Mouse (Mus musculus): ENCODE results near the gene Enpep. TPM values are rescaled to one million over a fixed set of nuclear protein-coding genes. Genes with fewer than 3 reads are reported as not detected.

Enpep gene
- polyA plus RNA-seq, 1 experiment: 46.6 TPM

DNA sequence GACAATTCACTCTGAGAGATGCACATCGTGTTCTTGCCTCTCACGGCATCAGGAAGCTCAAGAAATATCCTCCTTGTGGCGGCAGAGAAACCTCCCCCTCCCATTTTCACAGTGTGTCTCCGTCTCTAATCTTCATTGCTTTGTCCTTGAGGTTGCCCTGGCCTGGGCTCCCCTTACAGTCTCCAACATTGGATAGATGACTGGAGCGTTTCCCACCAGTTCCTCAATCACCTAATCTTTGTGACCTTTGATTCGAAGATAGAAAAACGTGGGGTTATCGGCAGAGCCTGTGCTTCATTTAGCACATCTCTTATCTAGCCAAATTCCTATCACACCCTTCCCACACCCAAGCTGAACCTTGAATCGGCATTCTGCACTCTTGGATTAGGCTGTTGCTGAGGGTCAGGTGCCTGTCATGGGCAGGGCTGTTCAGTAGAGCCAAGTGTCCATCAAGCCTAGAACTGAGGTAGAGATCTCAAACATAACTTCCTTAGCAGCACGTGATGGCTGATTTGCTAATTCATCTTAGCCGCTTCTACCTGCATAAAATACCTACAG, 18.9 kb upstream of the Enpep start:
- Histone ChIP-seq H3K4me3 (replicated peaks; ENCODE audit: extremely low read depth, low read depth, low read length) (no peak overlapping the region), H3K4me1 (ENCODE audit: control insufficient read depth, insufficient read depth, low read length) (no peaks in the 10 kb centered on the region; the same call in 1 of the 2 replicates)
- DNase-seq: no peak
- 65% methylated on average over 11 of the region's 11 CpGs for WGBS
- TF ChIP-seq POLR2A (IDR thresholded peaks at IDR 0.05; ENCODE audit: borderline replicate concordance, extremely low read depth, low read depth, low read length): no peak

- DNase-seq: no peak
- H3K4me1 ChIP-seq (ENCODE audit: control insufficient read depth, insufficient read depth, low read length): no peaks in the 10 kb centered on the region
- TF ChIP-seq CTCF (IDR thresholded peaks at IDR 0.05; ENCODE audit: insufficient read depth, low read length) (no peak), POLR2A (IDR thresholded peaks at IDR 0.05; ENCODE audit: borderline replicate concordance, extremely low read depth, low read depth, low read length) (no peak)
These were observed 14.8 kb upstream of the Enpep start for GRCm38 (mm10) chr3:129347277-129347676.

DNA sequence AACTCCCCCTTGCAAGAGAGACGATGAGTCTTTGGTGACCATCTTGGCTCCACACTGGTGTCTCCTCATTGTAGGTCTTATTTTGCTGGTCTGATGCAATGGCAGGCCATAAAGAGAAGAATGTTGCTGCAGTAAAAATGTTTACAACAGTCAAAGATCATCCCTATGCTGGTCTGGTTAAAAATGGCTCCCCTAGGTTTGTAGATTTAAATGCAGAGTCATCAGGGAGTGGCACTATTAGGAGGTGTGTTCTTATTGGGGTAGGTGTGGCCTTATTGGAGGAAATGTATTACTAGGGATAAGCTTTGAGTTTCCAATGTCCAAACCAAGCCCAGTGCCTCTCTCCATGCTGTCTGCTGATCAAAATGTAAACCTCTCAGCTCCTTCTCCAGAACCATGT, 10.2 kb upstream of the Enpep start:
- Histone ChIP-seq H3K4me1 (ENCODE audit: control insufficient read depth, insufficient read depth, low read length) (peaks cover 3% of the 10 kb centered on the region; the same call in 1 of the 2 replicates), H3K4me3 (replicated peaks; ENCODE audit: extremely low read depth, low read depth, low read length) (no peak overlapping the region)
- WGBS: 95% methylated on average over 1 of the region's 1 CpGs
- no peak for DNase-seq
- TF ChIP-seq CTCF (IDR thresholded peaks at IDR 0.05; ENCODE audit: insufficient read depth, low read length) (no peak), POLR2A (IDR thresholded peaks at IDR 0.05; ENCODE audit: borderline replicate concordance, extremely low read depth, low read depth, low read length) (no peak)

More at GRCm38 (mm10) chr3:129347277-129347676, 14.8 kb upstream of the Enpep start:
- whole genome bisulfite sequencing: 89% methylated on average over 10 of the region's 10 CpGs
- no peak overlapping the region for H3K4me3 ChIP-seq (replicated peaks; ENCODE audit: extremely low read depth, low read depth, low read length)

DNA sequence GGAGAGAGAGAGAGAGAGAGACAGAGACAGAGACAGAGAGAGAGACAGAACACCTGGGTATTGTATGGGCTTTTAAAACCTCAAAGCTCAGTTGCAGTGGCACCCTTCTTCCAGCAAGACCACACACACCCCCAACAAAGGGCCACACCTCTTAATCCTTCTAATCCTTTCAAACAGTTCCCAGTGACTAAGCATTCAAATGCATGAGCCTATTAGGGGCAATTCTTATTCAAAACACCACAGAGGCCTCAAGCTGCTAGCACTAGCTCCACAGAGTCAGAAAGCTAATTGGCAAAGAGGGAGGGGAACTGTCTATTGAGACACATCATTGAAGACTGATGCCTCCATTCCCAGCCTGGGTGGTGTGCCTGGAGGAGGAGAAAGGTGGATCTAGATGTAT, 8.5 kb upstream of the Enpep start:
- TF ChIP-seq CTCF (IDR thresholded peaks at IDR 0.05; ENCODE audit: insufficient read depth, low read length): no peak
- no peak for TF ChIP-seq POLR2A (IDR thresholded peaks at IDR 0.05; ENCODE audit: borderline replicate concordance, extremely low read depth, low read depth, low read length)
- Histone ChIP-seq H3K4me1 (ENCODE audit: control insufficient read depth, insufficient read depth, low read length) (peaks cover 3% of the 10 kb centered on the region; the same call in 1 of the 2 replicates), H3K4me3 (replicated peaks; ENCODE audit: extremely low read depth, low read depth, low read length) (no peak overlapping the region)
- no peak for DNase-seq

DNA sequence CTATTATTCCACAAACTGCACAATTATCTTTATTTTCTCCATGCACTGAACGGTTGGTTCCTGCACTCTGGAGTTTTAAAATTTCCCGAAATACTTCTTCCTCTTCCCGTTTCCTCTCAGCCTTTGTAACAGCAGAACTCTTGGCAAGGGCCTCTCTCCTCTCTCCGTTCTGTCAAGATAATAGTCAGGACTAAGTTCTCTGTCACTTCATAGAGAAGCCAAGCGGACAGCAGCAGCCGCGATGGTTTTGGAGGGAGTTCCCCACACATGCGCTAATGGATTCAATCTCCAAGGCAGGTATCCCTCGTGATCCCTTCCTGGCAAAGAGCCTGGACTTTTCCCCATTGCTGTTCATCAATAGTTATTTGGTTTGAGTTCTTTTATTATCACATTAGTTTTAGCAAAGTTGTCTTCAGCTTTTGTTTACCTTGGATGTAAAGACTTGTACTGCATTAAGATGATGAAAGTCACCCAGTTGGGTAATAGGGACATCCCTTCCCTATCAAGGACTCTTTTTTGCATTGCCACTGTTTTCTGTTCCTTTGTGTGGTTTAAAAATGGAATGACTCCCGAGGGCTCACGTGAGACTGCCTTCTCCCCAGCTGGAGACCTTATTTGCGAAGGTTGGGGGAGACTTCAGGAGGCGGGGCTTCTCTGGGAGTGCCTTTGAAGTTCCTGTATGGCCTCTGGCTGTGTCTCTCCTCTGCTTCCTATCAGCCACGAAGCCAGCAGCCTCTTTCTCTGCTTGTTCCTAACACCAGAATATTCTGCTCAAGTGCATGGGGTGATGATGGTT, 6.0 kb upstream of the Enpep start:
- WGBS: 19% methylated on average over 14 of the region's 14 CpGs
- Histone ChIP-seq H3K4me3 (replicated peaks; ENCODE audit: extremely low read depth, low read depth, low read length) (no peak overlapping the region), H3K4me1 (ENCODE audit: control insufficient read depth, insufficient read depth, low read length) (peaks cover 3% of the 10 kb centered on the region; the same call in 1 of the 2 replicates)
- no peak for DNase-seq
- TF ChIP-seq CTCF (IDR thresholded peaks at IDR 0.05; ENCODE audit: insufficient read depth, low read length) (no peak), POLR2A (IDR thresholded peaks at IDR 0.05; ENCODE audit: borderline replicate concordance, extremely low read depth, low read depth, low read length) (no peak)

- DNase-seq: no peak
- TF ChIP-seq POLR2A (IDR thresholded peaks at IDR 0.05; ENCODE audit: borderline replicate concordance, extremely low read depth, low read depth, low read length): no peak
- no peak for TF ChIP-seq CTCF (IDR thresholded peaks at IDR 0.05; ENCODE audit: insufficient read depth, low read length)
- H3K4me1 ChIP-seq (ENCODE audit: control insufficient read depth, insufficient read depth, low read length): no peaks in the 10 kb centered on the region
- 20% methylated on average over 7 of the region's 7 CpGs for WGBS
- H3K4me3 ChIP-seq (replicated peaks; ENCODE audit: extremely low read depth, low read depth, low read length): peak overlapping the region; percentile 60
These were observed 378 bp downstream of the Enpep start for GRCm38 (mm10) chr3:129332142-129332541.

GRCm38 (mm10) chr3:129331427-129331826, 1.1 kb downstream of the Enpep start:
- peak overlapping the region; percentile 60 for H3K4me3 ChIP-seq (replicated peaks; ENCODE audit: extremely low read depth, low read depth, low read length)
- 61% methylated on average over 6 of the region's 6 CpGs for WGBS
- TF ChIP-seq POLR2A (IDR thresholded peaks at IDR 0.05; ENCODE audit: borderline replicate concordance, extremely low read depth, low read depth, low read length): no peak
- TF ChIP-seq CTCF (IDR thresholded peaks at IDR 0.05; ENCODE audit: insufficient read depth, low read length): no peak

DNA sequence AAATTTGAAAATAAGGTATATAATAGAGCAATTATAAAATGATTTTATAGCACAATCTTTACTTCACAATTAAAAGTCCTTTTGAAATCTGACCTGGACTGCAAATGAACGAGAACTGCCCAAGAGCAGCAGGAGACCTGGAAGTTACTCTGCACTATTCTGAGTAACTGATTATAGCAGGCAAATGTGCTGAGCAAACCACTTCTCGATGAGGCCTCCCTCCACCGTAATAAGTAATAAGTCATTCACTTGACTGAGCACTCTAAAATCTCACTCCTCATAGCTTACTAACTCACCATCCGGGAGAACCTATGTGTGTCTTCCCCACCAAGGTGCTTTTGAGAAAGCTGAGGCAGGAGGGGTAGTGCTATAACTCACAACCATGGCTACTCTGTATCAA, 4.5 kb downstream of the Enpep start:
- WGBS: 55% methylated on average over 4 of the region's 4 CpGs
- TF ChIP-seq POLR2A (IDR thresholded peaks at IDR 0.05; ENCODE audit: borderline replicate concordance, extremely low read depth, low read depth, low read length): no peak
- no peak for TF ChIP-seq CTCF (IDR thresholded peaks at IDR 0.05; ENCODE audit: insufficient read depth, low read length)
- H3K4me3 ChIP-seq (replicated peaks; ENCODE audit: extremely low read depth, low read depth, low read length): no peak overlapping the region
- DNase-seq: no peak
- no peaks in the 10 kb centered on the region for H3K4me1 ChIP-seq (ENCODE audit: control insufficient read depth, insufficient read depth, low read length)

More at GRCm38 (mm10) chr3:129331427-129331826, 1.1 kb downstream of the Enpep start:
- DNase-seq: no peak
- H3K4me1 ChIP-seq (ENCODE audit: control insufficient read depth, insufficient read depth, low read length): no peaks in the 10 kb centered on the region

GRCm38 (mm10) chr3:129321585-129321984, 10.9 kb downstream of the Enpep start:
- no peak for DNase-seq
- Histone ChIP-seq H3K4me1 (ENCODE audit: control insufficient read depth, insufficient read depth, low read length) (peaks cover 3% of the 10 kb centered on the region; the same call in 1 of the 2 replicates), H3K4me3 (replicated peaks; ENCODE audit: extremely low read depth, low read depth, low read length) (no peak overlapping the region)
- no peak for TF ChIP-seq POLR2A (IDR thresholded peaks at IDR 0.05; ENCODE audit: borderline replicate concordance, extremely low read depth, low read depth, low read length)
- TF ChIP-seq CTCF (IDR thresholded peaks at IDR 0.05; ENCODE audit: insufficient read depth, low read length): no peak
- 25% methylated on average over 6 of the region's 6 CpGs for WGBS

Data from lung, adult 2 months (tissue).